Mouse (Mus musculus) heart, postnatal 0 days (tissue): ENCODE measurements at regions not wholly inside any gene's neighbourhood (a gene's known extent, or its start where the extent isn't known, plus 50 kb on each side); places are given as distances from the start of the nearest gene placed in this dataset.

Experiments used
- ATAC-seq: fragments of 200-750 bp; cut with Nextera tagmentation; 2 replicates; pipeline ENCODE4 v1.8.0; 2017; ENCODE audit warnings: low read depth, moderate number of reproducible peaks, moderate library complexity; ENCODE audit not compliant: insufficient read depth
- DNase-seq: peaks from one replicate; pipeline ENCODE4 v3.0.0-alpha.2; 2016; ENCODE audit warnings: low spot score
- H3K27ac ChIP-seq: fragments of 300-500 bp; sonication (generic); 2 replicates; pipeline ENCODE4 v1.5.1; 2014; ENCODE audit warnings: low read depth, mild to moderate bottlenecking
- H3K27me3 ChIP-seq: fragments of 300-500 bp; sonication (generic); 2 replicates; pipeline ENCODE4 v1.6.1; 2014; ENCODE audit warnings: low read length, mixed read lengths; ENCODE audit not compliant: control insufficient read depth, insufficient read depth
- H3K36me3 ChIP-seq: fragments of 300-500 bp; sonication (generic); replicated peaks from 2 replicates; pipeline ENCODE4 v1.6.1; 2014; ENCODE audit warnings: low read length, mixed read lengths; ENCODE audit not compliant: control insufficient read depth, insufficient read depth
- H3K4me1 ChIP-seq: fragments of 300-500 bp; sonication (generic); 2 replicates; pipeline ENCODE4 v1.6.1; 2014; ENCODE audit warnings: antibody characterized with exemption; ENCODE audit not compliant: control insufficient read depth, insufficient read depth
- H3K4me2 ChIP-seq: fragments of 300-500 bp; sonication (generic); 2 replicates; pipeline ENCODE4 v1.6.1; 2014; ENCODE audit warnings: low read depth, mild to moderate bottlenecking, low read length, moderate library complexity
- H3K4me3 ChIP-seq: fragments of 300-500 bp; sonication (generic); 2 replicates; pipeline ENCODE4 v1.5.1; 2014; ENCODE audit warnings: low read depth, low read length
- H3K9ac ChIP-seq: fragments of 300-500 bp; sonication (generic); replicated peaks from 2 replicates; pipeline ENCODE4 v1.6.1; 2014; ENCODE audit warnings: low read depth, low read length, mixed read lengths
- H3K9me3 ChIP-seq: fragments of 300-500 bp; sonication (generic); replicated peaks from 2 replicates; pipeline ENCODE4 v1.6.1; 2016; ENCODE audit warnings: low read length; ENCODE audit not compliant: control insufficient read depth
- CTCF ChIP-seq: IDR thresholded peaks from 2 replicates; pipeline ENCODE4 v1.5.1; 2016; ENCODE audit warnings: antibody characterized with exemption, control low read depth, low read depth
- EP300 ChIP-seq: IDR thresholded peaks from 2 replicates; pipeline ENCODE4 v1.6.1; 2016; ENCODE audit warnings: antibody characterized with exemption, low read depth
- WGBS: fragments of 180-500 bp; shearing (Covaris S2); extraction: QIAGEN DNeasy Blood & Tissue Kit; methylation state at CpG from one replicate; pipeline ENCODE4 v1.1.7; 2014; 5-methylcytosine and 5-hydroxymethylcytosine counted together

DNA sequence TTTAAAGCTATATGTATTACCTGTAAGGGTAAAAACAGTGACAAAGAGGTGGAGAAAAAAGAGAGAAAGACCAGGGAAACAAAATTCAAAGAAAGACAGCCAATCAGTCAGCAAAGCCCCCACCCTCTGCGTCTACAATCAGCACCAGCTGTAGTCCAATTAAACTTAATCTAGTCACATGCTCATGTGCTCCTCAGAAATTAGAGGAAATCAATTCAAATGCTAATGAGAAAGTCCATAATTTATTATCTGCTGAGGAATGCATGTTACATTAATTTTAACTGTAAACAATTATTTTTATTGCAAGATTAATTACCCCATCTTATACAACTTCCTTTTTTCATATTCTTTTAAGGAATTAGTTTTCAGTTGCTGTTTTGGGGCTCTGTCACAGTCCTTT, 216.4 kb upstream of the Hnrnpa3 start:
- Histone ChIP-seq H3K9me3 (no peaks in the 10 kb centered on the region), H3K36me3 (no peaks in the 10 kb centered on the region), H3K9ac (no peak overlapping the region), H3K4me2 (no peak overlapping the region), H3K4me3 (no peak overlapping the region), H3K4me1 (no peaks in the 10 kb centered on the region), H3K27ac (no peak overlapping the region), H3K27me3 (no peaks in the 10 kb centered on the region)
- ATAC-seq (no peak), DNase-seq (no peak)
- 78% methylated on average over 1 of the region's 1 CpGs for WGBS
- TF ChIP-seq CTCF, result no peak
- TF ChIP-seq EP300, result no peak

DNA sequence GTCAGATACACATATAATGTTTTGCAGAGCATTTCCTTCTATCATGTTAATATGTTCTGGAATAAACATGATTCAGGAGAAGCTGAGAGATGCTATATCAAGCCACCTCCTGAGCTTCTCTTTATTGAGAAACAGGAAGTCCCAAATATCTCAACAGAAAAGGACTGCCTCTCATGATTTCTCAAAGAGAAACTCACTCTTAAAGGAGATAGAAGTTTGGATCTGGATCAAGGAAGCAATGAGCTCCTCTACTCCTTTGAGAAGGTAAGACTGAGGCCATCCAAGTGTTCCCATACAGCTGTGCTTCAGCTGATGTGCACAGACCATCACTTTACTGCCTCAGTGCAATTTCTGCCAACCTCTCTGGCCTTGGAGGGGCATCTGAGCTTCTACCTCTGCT, 213.9 kb upstream of the Hnrnpa3 start:
- no peak for ATAC-seq
- H3K36me3 ChIP-seq, result no peaks in the 10 kb centered on the region

DNA sequence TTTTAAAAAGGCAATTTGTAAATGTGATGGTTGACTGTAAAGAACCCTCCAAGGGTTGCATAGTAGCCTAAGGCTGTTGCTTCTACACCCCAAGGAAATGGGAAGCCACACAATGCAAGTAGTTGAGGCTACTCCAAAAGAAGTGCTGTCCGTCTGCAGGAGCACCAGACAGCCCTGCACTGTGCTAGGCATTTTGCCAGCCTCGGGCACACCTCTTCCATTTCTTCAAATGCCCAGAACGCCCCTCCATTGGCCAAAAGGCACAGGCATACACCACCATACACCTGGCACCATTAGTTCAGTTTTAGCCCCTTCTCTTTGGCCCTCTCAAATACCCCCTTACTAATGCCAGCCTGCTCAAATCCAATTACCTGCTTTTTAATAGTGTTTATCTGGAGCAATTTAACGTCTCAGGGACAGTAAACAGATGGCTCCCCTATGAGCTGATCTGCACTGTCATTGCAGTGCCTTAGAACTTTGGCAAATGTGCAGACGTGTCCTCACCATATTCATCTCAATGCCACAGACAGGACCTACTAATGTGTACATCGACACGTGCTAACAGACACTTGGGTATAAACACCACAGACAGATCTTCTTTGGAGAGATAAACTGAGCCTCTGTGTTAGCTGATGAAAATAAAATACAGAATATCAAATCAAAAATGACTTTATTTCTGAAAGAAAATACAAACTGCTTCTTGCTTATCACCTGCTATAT, 211.9 kb upstream of the Hnrnpa3 start:
- Histone ChIP-seq H3K4me3 (no peak overlapping the region), H3K27ac (no peak overlapping the region), H3K4me2 (no peak overlapping the region), H3K36me3 (no peaks in the 10 kb centered on the region), H3K9me3 (no peaks in the 10 kb centered on the region), H3K4me1 (no peaks in the 10 kb centered on the region), H3K27me3 (no peaks in the 10 kb centered on the region), H3K9ac (no peak overlapping the region)
- WGBS, result 66% methylated on average over 7 of the region's 7 CpGs
- no peak for DNase-seq
- no peak for ATAC-seq
- TF ChIP-seq CTCF, result no peak
- no peak for TF ChIP-seq EP300

More for the DNA sequence above, 213.9 kb upstream of the Hnrnpa3 start:
- Histone ChIP-seq H3K27ac (no peak overlapping the region), H3K9ac (no peak overlapping the region), H3K9me3 (no peaks in the 10 kb centered on the region), H3K4me3 (no peak overlapping the region), H3K4me2 (no peak overlapping the region), H3K27me3 (no peaks in the 10 kb centered on the region), H3K4me1 (no peaks in the 10 kb centered on the region)
- no peak for TF ChIP-seq CTCF
- no peak for TF ChIP-seq EP300
- no peak for DNase-seq

DNA sequence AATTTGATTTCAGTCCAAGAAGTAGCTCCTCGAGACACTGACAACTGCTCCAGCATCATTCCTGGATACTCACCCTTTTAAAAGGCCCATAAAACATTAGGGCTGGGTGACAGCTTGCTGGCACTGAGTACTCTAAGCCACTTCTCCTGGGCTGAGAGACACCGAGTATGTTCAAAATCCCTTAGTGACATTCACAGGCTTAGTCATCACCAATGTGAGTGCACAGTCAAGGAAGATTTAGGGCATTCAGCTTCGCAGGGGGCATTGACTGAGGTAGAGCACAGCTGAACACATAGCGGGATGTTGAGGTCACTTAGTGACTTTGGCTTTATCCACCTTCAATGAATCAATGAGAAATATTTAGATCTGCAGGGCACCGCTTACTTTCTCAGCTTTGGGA, 210.8 kb upstream of the Hnrnpa3 start:
- 77% methylated on average over 5 of the region's 5 CpGs for WGBS
- H3K27me3 ChIP-seq, result no peaks in the 10 kb centered on the region
- no peak overlapping the region for H3K4me3 ChIP-seq
- no peaks in the 10 kb centered on the region for H3K9me3 ChIP-seq
- no peak overlapping the region for H3K4me2 ChIP-seq
- no peak overlapping the region for H3K9ac ChIP-seq
- H3K4me1 ChIP-seq, result no peaks in the 10 kb centered on the region
- no peaks in the 10 kb centered on the region for H3K36me3 ChIP-seq
- TF ChIP-seq CTCF, result no peak
- TF ChIP-seq EP300, result no peak
- ATAC-seq, result no peak
- no peak overlapping the region for H3K27ac ChIP-seq
- no peak for DNase-seq

DNA sequence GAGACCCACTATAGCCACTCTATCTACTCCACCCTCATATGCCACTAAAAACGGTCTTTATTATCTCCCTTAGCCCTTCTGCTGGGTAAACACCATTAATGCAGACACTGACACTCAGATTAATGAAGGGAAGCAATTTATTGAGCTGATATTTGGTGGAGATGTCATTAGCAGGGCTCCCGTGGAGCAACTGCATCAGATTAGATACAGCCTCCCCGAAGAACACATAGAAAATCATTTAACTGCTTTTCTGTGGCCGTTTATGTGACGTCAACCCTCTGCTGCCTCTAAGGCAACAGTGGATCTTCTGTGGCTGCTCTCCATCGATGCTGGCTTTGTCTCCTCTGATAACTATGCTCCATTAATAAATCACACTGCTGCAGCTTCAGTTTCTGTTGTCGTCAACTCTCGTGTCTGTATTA, 207.2 kb upstream of the Hnrnpa3 start:
- TF ChIP-seq EP300, result no peak
- TF ChIP-seq CTCF, result no peak
- Histone ChIP-seq H3K27ac (no peak overlapping the region), H3K9ac (no peak overlapping the region), H3K4me3 (no peak overlapping the region), H3K36me3 (no peaks in the 10 kb centered on the region), H3K4me1 (no peaks in the 10 kb centered on the region), H3K4me2 (no peak overlapping the region), H3K27me3 (no peaks in the 10 kb centered on the region), H3K9me3 (no peaks in the 10 kb centered on the region)
- DNase-seq, result no peak
- WGBS, result 50% methylated on average over 8 of the region's 8 CpGs
- ATAC-seq, result no peak
